7 mouse cellular contexts compared by ENCODE assay signal in genomic region chr19:42673133-42673532, GRCm38 (mm10).
DNase-seq lines count a peak whose midpoint lies in the region; ATAC-seq lines count a peak whose summit lies in the region.

No protein-coding gene starts in this region.

- ATAC-seq in forebrain, embryonic 12.5 days (ENCODE audit: low FRiP score), result peak; percentile 88
- ATAC-seq in hindbrain, embryonic 14.5 days (ENCODE audit: low FRiP score), result peak; percentile 83
- peak; percentile 86 for ATAC-seq in neural tube, embryonic 12.5 days (ENCODE audit: low FRiP score, low read depth)
- no peak for ATAC-seq in liver, embryonic 12.5 days

- H3K36me3 ChIP-seq in forebrain, embryonic 12.5 days (replicated peaks), result no peaks in the 10 kb centered on the region
- no peaks in the 10 kb centered on the region for H3K36me3 ChIP-seq in hindbrain, embryonic 14.5 days (replicated peaks; ENCODE audit: control insufficient read depth, insufficient read depth)
- no peaks in the 10 kb centered on the region for H3K36me3 ChIP-seq in neural tube, embryonic 12.5 days
- H3K36me3 ChIP-seq in liver, embryonic 12.5 days, result no peaks in the 10 kb centered on the region

- WGBS in forebrain, embryonic 12.5 days, result 26% methylated on average over 9 of the region's 9 CpGs
- WGBS in hindbrain, embryonic 14.5 days, result 7% methylated on average over 9 of the region's 9 CpGs
- WGBS in neural tube, embryonic 12.5 days, result 5% methylated on average over 9 of the region's 9 CpGs
- WGBS in liver, embryonic 12.5 days (ENCODE audit: insufficient replicate concordance), result 47% methylated on average over 9 of the region's 9 CpGs

- H3K9ac ChIP-seq in forebrain, embryonic 12.5 days, result no peak overlapping the region
- no peak overlapping the region for H3K9ac ChIP-seq in hindbrain, embryonic 14.5 days
- no peak overlapping the region for H3K9ac ChIP-seq in neural tube, embryonic 12.5 days
- H3K9ac ChIP-seq in liver, embryonic 12.5 days, result no peak overlapping the region

- peak overlapping the region; percentile 15; the same call in 1 of the 2 replicates for H3K4me2 ChIP-seq in forebrain, embryonic 12.5 days
- H3K4me2 ChIP-seq in hindbrain, embryonic 14.5 days (replicated peaks), result no peak overlapping the region
- no peak overlapping the region for H3K4me2 ChIP-seq in neural tube, embryonic 12.5 days (replicated peaks)
- H3K4me2 ChIP-seq in liver, embryonic 12.5 days, result no peak overlapping the region

- H3K4me3 ChIP-seq in forebrain, embryonic 12.5 days (replicated peaks), result no peak overlapping the region
- no peak overlapping the region for H3K4me3 ChIP-seq in hindbrain, embryonic 14.5 days (replicated peaks; ENCODE audit: low read length)
- no peak overlapping the region for H3K4me3 ChIP-seq in neural tube, embryonic 12.5 days
- no peak overlapping the region for H3K4me3 ChIP-seq in liver, embryonic 12.5 days

- peak; percentile 79 for DNase-seq in hindbrain, embryonic 14.5 days (ENCODE audit: low spot score)
- DNase-seq in layer of hippocampus, postnatal 10 days (ENCODE audit: low spot score in 2 of 2), result peak; percentile 66 to 68
- no peak for DNase-seq in adrenal gland, adult 18-20 months (ENCODE audit: low spot score in 2 of 2)
- DNase-seq in ovary, adult 18-20 months (ENCODE audit: low spot score), result no peak

- H3K4me1 ChIP-seq in forebrain, embryonic 12.5 days, result peaks cover 30% of the 10 kb centered on the region
- no peaks in the 10 kb centered on the region; the same call in none of the 2 replicates for H3K4me1 ChIP-seq in hindbrain, embryonic 14.5 days (replicated peaks; ENCODE audit: control insufficient read depth, insufficient read depth, low read length)
- H3K4me1 ChIP-seq in neural tube, embryonic 12.5 days, result peaks cover 29% of the 10 kb centered on the region
- no peaks in the 10 kb centered on the region for H3K4me1 ChIP-seq in liver, embryonic 12.5 days

- peak overlapping the region; percentile 63; the same call in 1 of the 2 replicates for H3K27ac ChIP-seq in forebrain, embryonic 12.5 days
- H3K27ac ChIP-seq in hindbrain, embryonic 14.5 days, result no peak overlapping the region
- no peak overlapping the region for H3K27ac ChIP-seq in neural tube, embryonic 12.5 days
- no peak overlapping the region for H3K27ac ChIP-seq in liver, embryonic 12.5 days

- peaks cover 65% of the 10 kb centered on the region for H3K27me3 ChIP-seq in forebrain, embryonic 12.5 days
- peaks cover 9% of the 10 kb centered on the region; the same call in 1 of the 2 replicates for H3K27me3 ChIP-seq in hindbrain, embryonic 14.5 days (ENCODE audit: control insufficient read depth, insufficient read depth, low read length)
- H3K27me3 ChIP-seq in neural tube, embryonic 12.5 days (replicated peaks), result peaks cover 53% of the 10 kb centered on the region
- 0 out of 2 replicates have a peak, but pooled peaks cover 4% of the 10 kb centered on the region for H3K27me3 ChIP-seq in liver, embryonic 12.5 days (replicated peaks)

- H3K9me3 ChIP-seq in forebrain, embryonic 12.5 days, result no peaks in the 10 kb centered on the region
- H3K9me3 ChIP-seq in hindbrain, embryonic 14.5 days (ENCODE audit: control insufficient read depth, low read length), result no peaks in the 10 kb centered on the region
- H3K9me3 ChIP-seq in neural tube, embryonic 12.5 days, result no peaks in the 10 kb centered on the region
- 0 out of 2 replicates have a peak, but pooled peaks cover 6% of the 10 kb centered on the region for H3K9me3 ChIP-seq in liver, embryonic 12.5 days (replicated peaks)

Comparison
In these comparisons a context has a peak if more than half of its experiments do, and no peak if none do; other contexts are left out.
1. DNase-seq: peak in hindbrain, embryonic 14.5 days (single experiment) and layer of hippocampus, postnatal 10 days (2 of 2); none in adrenal gland, adult 18-20 months (0 of 2) and ovary, adult 18-20 months (single experiment).